Mouse (Mus musculus) brain, embryonic 14.5 days (tissue): ENCODE measurements around the gene AI464131.

ENCODE experiments used
- CTCF ChIP-seq: fragments of 200-500 bp; IDR thresholded peaks from 2 replicates; pipeline ENCODE4 v1.5.1; 2012; ENCODE audit warnings: inconsistent platforms, mild to moderate bottlenecking, moderate library complexity, borderline replicate concordance; ENCODE audit not compliant: insufficient read depth, insufficient read length; ENCODE audit errors: extremely low read depth
- POLR2A ChIP-seq: fragments of 200-500 bp; IDR thresholded peaks from 2 replicates; pipeline ENCODE4 v1.6.1; 2012; ENCODE audit warnings: mild to moderate bottlenecking, inconsistent platforms, borderline replicate concordance; ENCODE audit not compliant: poor library complexity, insufficient read depth, insufficient read length, severe bottlenecking; ENCODE audit errors: extremely low read depth

GRCm38 (mm10) chr4:41542136-41542535, 39.3 kb upstream of the AI464131 start:
- no peak for TF ChIP-seq CTCF
- no peak for TF ChIP-seq POLR2A
